Mouse (Mus musculus) embryonic stem cell, embryonic (primary cell): ENCODE measurements around the gene St8sia1.

ENCODE experiments used
- CTCF ChIA-PET, 4 experiments: fragments of 300-600 bp in 2 of 4; fragments of 350-600 bp in 2 of 4; sonication (Branson Sonifier 250); formaldehyde crosslinking; loops; one replicate each; lab custom pipeline; 2022; ENCODE audit warnings: inconsistent platforms in 2 of 4; lab: Charles Lee
- POLR2A ChIA-PET, 4 experiments: fragments of 300-600 bp in 2 of 4; fragments of 350-600 bp in 2 of 4; sonication (Branson Sonifier 250); formaldehyde crosslinking; loops; one replicate each; lab custom pipeline; 2022; ENCODE audit warnings: antibody characterized with exemption in 4 of 4, inconsistent platforms in 1 of 4; lab: Charles Lee

The St8sia1 gene

DNA sequence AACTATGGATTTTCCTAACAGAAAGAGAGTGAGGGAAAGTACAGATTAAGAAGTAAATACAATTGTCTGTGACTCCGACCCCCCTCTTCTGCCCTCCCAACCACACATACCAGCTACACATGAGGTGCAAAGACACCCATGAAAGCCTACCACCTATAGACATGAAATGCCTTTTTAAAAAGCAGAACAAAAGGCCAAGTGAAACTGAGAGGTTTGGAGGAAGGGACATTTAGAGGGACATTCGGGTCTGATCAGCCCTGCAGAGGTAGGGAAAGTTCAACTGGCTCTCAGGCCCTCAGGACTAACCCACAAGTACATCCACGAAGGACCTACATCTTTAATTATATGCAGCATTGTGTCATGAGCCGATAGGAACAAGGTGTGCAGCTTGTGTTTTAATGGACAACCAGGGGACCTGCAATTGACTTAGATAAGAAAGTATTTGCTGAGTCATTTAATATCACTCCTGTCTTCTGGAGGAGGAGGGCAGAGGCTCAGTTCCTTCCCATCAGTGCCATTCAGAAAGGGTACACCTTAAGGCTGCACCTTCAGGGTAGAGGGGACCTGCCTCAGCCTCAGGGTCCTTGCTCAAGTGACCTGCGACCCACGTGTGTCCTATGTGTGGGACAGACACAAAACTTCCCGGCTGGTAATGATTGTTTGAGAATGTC lies 164.4 kb downstream of the St8sia1 start:
- POLR2A ChIA-PET = interaction anchor here in 1 of 4 experiments (1.6 kb wide), 1 partner anchor 12 kb away, joined by 7 read pairs; no protein-coding TSS in a partner anchor
- CTCF ChIA-PET = interaction anchor here in 2 of 4 experiments (0.6 to 0.7 kb wide), 2 partner anchors 14 to 146 kb away, joined by 3 to 4 read pairs; no protein-coding TSS in a partner anchor

DNA sequence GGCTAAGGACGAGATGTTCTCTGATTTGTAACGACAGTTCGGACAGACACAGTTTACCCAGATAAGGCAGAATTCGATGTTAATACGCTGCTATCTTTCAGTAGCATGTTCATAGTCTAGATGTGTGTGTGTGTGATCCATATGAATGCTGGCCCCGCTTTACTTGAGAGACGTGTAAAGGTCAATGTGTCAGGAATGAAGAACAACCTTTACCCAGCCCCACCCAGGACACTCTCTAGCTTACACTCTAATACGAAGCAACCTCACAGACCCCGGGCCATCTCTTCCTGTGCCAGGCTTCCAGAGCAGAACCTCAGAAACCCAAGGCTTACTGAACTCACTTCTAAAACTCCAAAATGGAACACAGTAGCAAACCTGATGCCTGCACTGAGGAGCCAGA lies 165.4 kb downstream of the St8sia1 start:
- POLR2A ChIA-PET = no interaction called here
- CTCF ChIA-PET = no interaction called here

DNA sequence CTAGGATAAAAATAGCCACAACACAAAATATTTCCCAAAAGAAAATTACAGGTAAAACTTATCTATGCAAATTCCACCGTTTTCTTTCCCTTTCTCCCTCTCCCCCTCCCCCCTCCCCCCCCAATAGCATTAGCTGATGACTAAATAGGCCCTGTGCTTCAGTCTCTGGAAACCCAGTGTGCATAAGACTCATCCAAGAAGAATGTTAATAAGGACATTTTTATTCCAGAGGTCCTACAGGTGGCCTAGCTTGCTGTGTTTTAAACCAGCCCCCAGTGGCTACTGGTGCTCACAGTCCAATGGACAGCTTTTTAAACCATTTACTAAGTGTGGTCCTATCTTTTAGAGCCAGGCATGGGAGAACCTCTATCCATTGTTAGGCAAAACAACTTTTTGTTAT lies 166.3 kb downstream of the St8sia1 start:
- POLR2A ChIA-PET = no interaction called here
- CTCF ChIA-PET = interaction anchor here in 1 of 4 experiments (0.7 kb wide), 1 partner anchor 294 kb away, joined by 7 read pairs; no protein-coding TSS in a partner anchor

DNA sequence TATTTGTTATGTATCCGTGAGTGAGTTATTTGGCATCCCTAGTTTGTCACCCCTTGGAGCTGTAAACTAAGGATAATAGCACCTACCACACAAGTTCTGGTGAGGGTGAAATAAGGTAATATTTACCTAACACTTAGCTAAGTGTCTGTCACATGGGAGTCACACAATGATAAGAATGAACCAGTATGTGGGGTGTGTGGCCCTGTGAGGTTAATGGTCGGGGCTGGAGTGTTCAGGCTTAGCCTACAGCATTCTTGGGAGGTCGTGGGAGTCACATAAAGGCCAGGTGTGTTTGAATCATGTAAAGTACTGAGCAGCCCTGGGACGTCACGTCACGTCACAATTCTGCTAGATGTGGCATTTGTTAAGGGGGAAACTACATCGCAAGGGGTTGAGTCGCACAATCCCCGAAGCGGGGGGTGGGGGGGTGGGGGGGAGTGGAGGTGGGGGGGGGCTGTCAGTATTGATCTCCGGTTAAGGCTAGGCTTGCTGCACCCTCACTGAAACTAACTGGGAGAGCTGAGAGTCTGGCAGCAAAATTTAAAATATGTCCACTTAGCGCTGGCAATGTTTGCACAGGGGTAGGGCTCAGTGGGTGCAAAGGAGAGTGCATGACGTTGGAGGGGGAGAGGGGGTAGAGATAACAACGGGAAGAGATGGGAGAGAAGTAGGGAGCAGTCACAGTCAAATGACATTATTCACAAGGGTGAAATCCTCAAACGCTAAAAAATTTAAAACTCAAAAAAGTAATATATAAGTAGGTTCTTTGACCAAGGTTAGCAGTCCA lies 168.4 kb downstream of the St8sia1 start:
- ChIA-PET POLR2A (interaction anchor here in 1 of 4 experiments (1.7 kb wide), 1 partner anchor 21 kb away, joined by 4 read pairs; no protein-coding TSS in a partner anchor), CTCF (no interaction called here)

DNA sequence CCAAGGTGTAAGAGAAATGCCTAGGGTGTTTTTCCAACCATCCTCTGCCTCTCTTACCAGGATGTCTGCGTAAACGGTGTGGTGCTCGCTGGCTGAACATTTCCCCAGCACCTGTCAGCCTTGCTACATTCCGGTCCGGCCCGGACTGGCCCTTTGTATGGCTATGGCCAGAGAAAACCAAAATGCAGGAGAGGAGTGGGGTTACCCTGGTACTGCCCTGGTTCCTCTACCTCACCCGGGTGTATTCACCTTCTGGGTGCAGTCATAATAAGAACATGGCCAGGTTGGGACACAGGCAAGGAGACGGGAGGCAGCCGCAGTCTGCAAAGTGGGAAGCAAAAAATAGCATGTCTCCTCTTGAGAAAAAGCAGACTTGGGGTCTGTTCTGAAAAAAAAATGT lies 169.2 kb downstream of the St8sia1 start:
- POLR2A ChIA-PET = interaction anchor here in 1 of 4 experiments (1.7 kb wide), 1 partner anchor 20 kb away, joined by 4 read pairs; no protein-coding TSS in a partner anchor
- CTCF ChIA-PET = no interaction called here

DNA sequence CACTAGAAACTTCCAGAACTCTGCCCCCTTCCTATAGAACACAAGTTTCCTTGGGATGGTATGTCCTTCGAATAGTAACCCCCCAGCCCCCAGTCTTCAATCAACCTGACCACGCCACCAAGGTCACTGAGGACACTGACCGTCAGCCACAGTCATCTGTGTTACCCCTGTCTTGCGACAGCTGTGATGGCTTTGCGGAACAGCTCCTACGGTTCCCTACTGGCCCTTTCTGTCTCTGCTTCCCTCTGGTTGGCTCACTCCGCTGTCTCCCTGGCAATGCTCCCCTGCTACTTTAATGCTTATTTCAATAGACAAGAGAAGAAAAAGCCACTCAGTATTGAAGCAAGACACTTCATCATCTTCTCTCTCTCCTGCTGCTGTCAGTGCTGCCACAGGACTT lies 170.8 kb downstream of the St8sia1 start:
- CTCF ChIA-PET = interaction anchor here in 1 of 4 experiments (0.6 to 1.4 kb wide), 2 partner anchors 8 to 133 kb away, joined by 3 to 4 read pairs; no protein-coding TSS in a partner anchor

DNA sequence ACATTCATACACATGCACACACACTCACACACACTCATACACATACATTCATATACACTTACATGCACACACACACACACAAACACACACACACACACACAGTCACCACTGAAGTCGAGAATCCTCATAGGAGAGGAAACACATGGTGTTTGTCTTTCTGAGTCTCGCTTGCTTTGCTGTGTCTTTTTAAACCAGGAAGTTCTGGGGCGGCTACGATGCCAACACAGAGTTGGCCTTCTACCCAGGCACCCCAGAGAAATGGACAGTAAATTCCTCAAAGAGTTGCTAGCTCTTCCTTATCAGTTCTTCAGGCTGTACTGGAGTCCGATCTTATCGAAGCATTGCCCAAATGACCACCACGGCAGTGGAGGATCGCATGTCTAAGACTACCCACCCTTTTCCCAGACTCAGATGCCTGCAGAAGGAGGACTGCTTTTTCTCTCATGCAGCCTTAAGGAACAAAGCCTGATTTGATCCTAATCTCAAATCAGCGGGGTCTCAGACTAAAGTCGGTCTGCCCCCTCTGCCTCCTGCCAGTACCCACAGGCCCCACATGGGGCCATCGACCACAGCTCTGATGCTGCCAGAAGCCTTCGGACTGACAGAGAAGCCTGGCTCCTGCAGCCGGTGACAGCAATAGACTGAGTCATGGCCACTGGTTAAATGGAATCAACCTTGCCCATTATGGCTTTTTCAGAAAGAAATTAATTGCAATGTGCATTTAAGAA lies 171.8 kb downstream of the St8sia1 start:
- ChIA-PET POLR2A (interaction anchor here in 1 of 4 experiments (0.7 to 2.1 kb wide), 2 partner anchors 7 to 21 kb away, joined by 3 to 6 read pairs; no protein-coding TSS in a partner anchor), CTCF (no interaction called here)

More for the DNA sequence above, 170.8 kb downstream of the St8sia1 start:
- POLR2A ChIA-PET = interaction anchor here in 1 of 4 experiments (2.1 kb wide), 1 partner anchor 9 kb away, joined by 6 read pairs; no protein-coding TSS in a partner anchor

DNA sequence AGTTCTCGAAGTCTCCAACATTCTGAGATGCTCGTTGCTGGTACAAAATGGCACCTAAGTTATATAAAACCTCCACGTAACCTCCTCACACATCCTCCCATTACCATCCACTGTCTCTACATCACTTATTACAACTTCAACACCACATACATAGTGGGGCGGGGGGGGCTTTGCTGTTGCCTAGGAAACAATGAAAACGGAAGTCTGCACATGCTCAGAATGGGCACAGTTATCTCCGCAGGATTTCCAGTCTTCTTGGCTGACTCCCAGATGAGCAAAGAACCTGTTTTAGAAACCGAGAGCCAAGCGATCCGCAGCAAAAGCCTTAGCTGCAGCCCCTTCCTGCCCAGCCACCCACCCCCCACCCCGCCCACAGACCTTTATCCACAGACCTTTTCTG lies 174.5 kb downstream of the St8sia1 start:
- ChIA-PET POLR2A (interaction anchor here in 1 of 4 experiments (0.6 kb wide), 1 partner anchor 248 kb away, joined by 3 read pairs; no protein-coding TSS in a partner anchor), CTCF (no interaction called here)

DNA sequence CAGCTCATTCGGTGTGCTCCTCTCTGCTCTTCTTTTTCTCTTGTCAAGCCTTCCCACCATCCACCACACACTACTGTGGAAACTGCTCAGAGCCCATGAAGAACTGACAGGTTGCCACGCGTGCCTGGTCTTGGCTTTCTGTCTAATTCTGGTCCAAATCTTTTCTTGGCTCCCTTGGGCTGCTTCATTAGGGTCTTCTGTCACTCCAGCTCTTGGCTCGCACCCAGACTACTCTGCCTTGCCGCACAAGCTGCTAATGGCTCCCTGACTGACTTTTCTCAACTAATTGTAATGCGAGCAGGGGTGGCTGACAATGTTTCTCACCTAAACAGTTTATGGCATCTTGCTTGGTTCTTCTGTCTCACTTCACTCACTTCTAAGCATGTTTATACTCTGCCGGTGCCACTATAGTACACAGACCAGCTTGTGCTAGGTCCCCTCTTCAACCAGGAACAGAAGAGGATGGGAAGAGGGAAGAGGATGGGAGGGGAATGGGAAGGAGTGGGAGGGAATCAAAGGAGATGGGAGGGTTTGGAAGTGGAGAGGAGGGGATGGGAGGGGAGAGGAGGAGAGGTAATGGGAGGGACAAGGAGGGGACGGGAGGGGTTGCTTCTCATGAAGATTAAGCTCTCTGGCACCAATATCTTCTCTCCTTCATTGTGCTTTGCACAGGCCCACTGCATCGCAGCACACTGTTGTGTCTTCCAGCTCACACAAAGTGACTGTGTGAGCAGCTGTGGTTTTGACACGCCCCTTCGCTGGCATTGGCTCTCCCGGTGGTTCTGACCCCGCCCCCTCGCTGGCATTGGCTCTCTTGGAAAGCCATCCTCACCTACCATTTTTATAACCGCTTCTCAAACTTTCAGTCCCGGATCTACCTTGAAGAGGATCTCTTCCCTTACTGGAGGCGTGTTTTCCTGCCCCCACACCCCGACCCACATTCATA lies 175.9 kb downstream of the St8sia1 start:
- POLR2A ChIA-PET = interaction anchor here in 3 of 4 experiments (0.7 to 1.7 kb wide), 6 partner anchors 12 to 367 kb away, joined by 3 to 7 read pairs (median 6); no protein-coding TSS in a partner anchor

DNA sequence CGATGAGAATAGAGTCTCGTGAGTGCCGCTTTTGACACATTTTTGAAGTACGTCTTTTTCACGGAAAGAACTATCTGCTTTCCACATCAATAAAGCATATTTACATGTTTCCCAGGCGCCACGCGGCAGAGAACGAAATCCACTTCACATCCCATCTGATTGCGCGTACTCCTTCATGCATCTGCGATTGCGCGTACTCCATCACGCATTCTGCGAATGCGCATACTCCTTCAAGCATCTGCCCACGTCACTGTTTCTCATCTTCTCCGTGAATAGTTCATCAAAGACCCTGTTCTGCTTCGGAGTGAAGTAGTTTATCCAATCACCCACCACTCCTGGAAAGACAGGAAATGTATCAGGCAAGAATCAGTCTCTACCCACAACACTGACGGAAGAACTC lies 178.1 kb downstream of the St8sia1 start:
- POLR2A ChIA-PET = interaction anchor here in 1 of 4 experiments (0.5 to 1.5 kb wide), 3 partner anchors 11 to 67 kb away, joined by 3 to 7 read pairs (median 6); partner anchors contain the start of gene Cmas
- CTCF ChIA-PET = interaction anchor here in 3 of 4 experiments (0.6 to 1.7 kb wide), 7 partner anchors 12 to 179 kb away, joined by 3 to 7 read pairs (median 6); partner anchors contain the start of gene St8sia1 (in 1 of the 3)

More for the DNA sequence above, 175.9 kb downstream of the St8sia1 start:
- CTCF ChIA-PET = interaction anchor here in 2 of 4 experiments (0.5 to 1.5 kb wide), 5 partner anchors 9 to 492 kb away, joined by 3 to 6 read pairs (median 3); partner anchors contain the start of gene St8sia1 (in 1 of the 2)

DNA sequence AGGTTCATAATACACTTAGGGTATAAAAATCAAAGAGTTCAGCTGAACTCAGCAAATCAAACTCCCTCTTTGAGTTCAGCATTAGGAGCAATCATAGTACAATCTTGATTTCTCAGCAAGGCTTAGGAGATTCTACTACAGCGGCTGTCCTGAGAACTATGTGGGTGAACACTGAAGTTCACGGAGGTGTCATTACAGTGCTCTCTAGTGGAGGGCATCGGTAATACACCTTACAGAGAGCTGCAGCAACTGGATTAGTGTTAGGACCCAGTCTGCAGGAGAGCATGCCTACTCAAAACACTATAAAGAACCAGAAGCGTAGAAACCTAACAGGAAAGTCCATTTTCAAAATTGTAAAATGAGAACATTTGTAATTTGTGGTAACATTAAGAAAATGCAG lies 178.9 kb downstream of the St8sia1 start:
- POLR2A ChIA-PET = interaction anchor here in 2 of 4 experiments (0.6 to 1.9 kb wide), 5 partner anchors 8 to 160 kb away, joined by 4 to 12 read pairs (median 7); partner anchors contain the start of gene Cmas (in 1 of the 2)
- CTCF ChIA-PET = interaction anchor here (0.6 to 1.7 kb wide), 20 partner anchors 8 to 310 kb away, joined by 3 to 7 read pairs (median 4); partner anchors contain the start of genes Abcc9 (in 2 of the 4) and St8sia1 (in 1 of the 4)

DNA sequence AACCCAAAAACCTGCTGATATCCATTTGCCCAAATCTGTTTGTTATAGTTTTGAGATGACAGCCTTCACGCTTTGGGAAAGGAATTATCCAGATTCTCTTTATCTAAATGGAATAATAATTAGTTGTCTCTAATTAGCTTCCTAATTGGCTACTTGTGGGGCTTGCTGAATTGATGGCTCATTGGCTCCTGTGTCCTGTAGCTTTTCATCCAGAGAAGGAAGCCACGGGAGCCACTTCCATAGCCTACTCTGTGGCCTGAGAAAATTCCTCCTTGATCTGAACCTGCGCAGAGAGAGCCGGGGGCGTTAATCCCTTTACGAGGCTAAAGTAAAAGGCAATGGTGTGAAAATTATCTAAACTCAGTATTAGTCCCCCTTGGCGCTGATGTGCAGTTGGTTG lies 183.0 kb downstream of the St8sia1 start:
- ChIA-PET CTCF (no interaction called here), POLR2A (no interaction called here)

DNA sequence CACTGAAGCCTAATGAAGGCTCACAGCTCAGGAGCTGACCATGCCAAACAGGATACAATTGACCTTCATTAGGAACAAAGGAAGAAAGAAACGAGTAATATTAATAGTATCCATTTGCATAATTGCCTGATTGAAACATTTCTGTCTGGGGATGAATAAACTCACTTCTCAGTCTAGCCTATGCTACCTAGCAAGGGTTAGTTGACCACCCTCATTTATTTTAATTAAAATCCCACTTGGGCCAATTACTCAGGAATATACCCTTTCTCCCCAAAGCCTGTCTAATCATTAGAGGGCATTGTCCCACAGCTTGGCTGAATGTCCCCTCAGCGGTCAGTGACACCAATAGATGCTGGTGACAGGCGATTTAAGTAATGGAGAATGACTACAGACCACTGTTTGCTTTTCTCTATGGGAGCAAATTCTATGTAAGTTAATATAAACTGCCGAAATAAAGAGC lies 183.6 kb downstream of the St8sia1 start:
- POLR2A ChIA-PET = no interaction called here
- CTCF ChIA-PET = no interaction called here

DNA sequence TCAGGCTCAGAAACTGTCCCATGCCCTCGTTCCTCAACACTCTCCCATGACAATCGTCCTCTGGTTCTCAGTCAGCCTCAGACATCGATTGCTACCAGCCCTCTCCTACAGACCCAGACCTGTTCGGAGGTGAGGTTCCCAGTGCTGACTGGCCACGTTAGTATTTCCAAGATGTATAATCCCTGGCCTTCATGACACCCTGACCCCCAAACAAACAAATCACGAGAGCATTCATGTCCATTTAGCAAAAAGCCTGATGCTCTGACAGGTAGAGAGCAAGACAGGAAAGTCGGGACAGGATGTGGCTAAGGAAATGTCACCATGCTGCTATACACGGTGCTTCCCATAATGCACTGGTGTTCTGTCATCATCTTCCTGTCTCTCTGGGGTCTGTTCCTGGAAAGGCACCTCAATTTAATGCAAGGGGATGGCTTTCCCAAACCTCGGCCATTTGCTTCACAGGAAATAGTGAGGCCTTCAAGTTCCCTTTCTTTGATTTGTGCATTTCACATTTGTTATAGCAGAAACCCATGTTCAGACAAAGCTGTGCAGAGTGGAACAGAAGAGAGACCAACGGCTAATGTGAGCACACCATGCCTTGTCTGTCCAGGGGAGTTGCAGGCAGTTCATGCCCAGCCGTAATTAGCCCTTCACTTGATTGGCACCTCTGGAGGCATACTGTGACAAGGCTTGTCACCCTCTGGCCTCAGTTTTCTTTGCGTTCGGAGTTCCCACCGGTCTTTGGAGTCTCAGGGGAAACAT lies 184.3 kb downstream of the St8sia1 start:
- POLR2A ChIA-PET = interaction anchor here in 2 of 4 experiments (0.7 to 1.4 kb wide), 4 partner anchors 16 to 272 kb away, joined by 3 to 4 read pairs (median 4); no protein-coding TSS in a partner anchor
- CTCF ChIA-PET = interaction anchor here in 3 of 4 experiments (0.6 to 1.1 kb wide), 14 partner anchors 8 to 398 kb away, joined by 3 to 9 read pairs (median 3); partner anchors contain the start of gene St8sia1 (in 2 of the 3)

DNA sequence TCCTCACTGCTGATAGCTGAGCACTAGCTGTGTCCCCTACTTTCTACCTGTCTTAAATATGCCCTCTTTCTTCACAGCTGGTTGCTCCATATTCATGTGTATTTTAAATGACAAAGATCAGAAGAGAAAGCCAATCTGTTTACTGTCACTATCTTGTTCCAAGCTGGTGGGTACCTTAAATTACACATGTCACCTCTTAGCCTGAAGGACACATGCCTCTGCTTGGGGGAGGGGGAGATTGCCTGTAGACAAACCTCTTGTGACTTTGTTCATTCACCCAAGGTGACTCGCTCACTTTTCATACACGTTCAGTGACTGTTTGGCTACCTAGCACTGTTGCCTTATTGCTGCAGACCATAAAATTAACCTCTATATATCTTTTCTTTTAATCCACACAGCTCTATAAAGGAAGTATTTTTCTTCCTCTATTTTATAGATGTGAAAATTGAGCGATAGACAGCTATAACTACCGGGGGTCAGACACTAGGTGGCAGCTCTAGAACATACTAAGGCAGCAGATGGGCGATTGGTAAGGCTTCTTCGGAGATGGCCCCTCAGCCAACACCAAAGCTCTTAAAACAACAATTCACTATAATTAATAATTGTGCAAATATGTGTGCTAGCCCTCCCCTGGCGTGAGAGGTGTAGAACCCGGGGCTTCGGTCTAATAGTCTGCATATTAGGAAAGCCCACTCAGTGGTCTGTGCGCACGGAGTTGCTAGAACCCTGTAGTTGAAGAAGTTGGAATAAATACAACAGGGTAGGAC lies 185.0 kb downstream of the St8sia1 start:
- CTCF ChIA-PET = interaction anchor here (0.5 to 1.2 kb wide), 22 partner anchors 9 to 500 kb away, joined by 3 to 9 read pairs (median 3); partner anchors contain the start of gene St8sia1 (in 2 of the 4)
- POLR2A ChIA-PET = interaction anchor here in 2 of 4 experiments (0.5 to 1.4 kb wide), 10 partner anchors 15 to 271 kb away, joined by 3 to 4 read pairs (median 4); partner anchors contain the start of genes Kcnj8 (in 1 of the 2) and Ldhb (in 1 of the 2)
